Mouse (Mus musculus): ENCODE data around the gene H2-M10.2. TPM values are rescaled to one million over a fixed set of nuclear protein-coding genes. Genes with fewer than 3 reads are reported as not detected.
"Not testable (repeated sequence)": the region's sequence is repeated elsewhere in the genome, so short reads cannot be mapped to it uniquely, and the experiment has no call there.

H2-M10.2 gene
- total and polyA plus RNA-seq, 2 experiments from 2014 or later = not detected

DNA sequence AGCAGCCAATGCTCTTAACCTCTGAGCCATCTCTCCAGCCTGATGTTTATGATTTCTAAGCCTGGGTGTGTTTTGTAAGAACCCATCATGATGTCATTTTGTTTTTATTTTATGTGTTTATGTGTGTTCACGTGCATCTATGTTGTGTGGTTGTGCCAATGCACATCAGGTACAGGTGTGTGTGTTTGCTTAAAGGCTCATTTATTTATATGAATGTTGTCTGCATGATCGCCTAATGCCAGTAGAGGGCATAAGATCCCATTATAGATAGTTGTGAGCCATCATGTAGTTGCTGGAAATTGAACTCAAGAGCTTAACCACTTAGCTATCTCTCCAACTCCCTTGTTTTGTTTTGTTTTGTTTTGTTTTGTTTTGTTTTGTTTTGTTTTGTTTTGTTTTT, 40.5 kb downstream of the H2-M10.2 start:
- peaks cover 3% of the 10 kb centered on the region; the same call in 1 of the 2 replicates for H3K27me3 ChIP-seq (ENCODE audit: insufficient read depth, low read length)
- WGBS = 86% methylated on average over 2 of the region's 2 CpGs
- H3K4me1 ChIP-seq (ENCODE audit: insufficient read depth, low read length) = no peaks in the 10 kb centered on the region
- no peak for ATAC-seq (ENCODE audit: low FRiP score)
- peak; percentile 31 for TF ChIP-seq CTCF (IDR thresholded peaks at IDR 0.05)
- no peak overlapping the region for H3K4me3 ChIP-seq (ENCODE audit: low read depth, low read length)
- no peak overlapping the region for H3K9ac ChIP-seq (replicated peaks; ENCODE audit: low read length, poor library complexity, severe bottlenecking)
- no peak for DNase-seq (ENCODE audit: low spot score)
- no peaks in the 10 kb centered on the region for H3K36me3 ChIP-seq (ENCODE audit: insufficient read depth, low read length)
- no peaks in the 10 kb centered on the region for H3K9me3 ChIP-seq (ENCODE audit: low read length)
- H3K27ac ChIP-seq (ENCODE audit: low read depth, low read length) = no peak overlapping the region
- H3K4me2 ChIP-seq (ENCODE audit: low read depth, low read length, poor library complexity, severe bottlenecking) = no peak overlapping the region

DNA sequence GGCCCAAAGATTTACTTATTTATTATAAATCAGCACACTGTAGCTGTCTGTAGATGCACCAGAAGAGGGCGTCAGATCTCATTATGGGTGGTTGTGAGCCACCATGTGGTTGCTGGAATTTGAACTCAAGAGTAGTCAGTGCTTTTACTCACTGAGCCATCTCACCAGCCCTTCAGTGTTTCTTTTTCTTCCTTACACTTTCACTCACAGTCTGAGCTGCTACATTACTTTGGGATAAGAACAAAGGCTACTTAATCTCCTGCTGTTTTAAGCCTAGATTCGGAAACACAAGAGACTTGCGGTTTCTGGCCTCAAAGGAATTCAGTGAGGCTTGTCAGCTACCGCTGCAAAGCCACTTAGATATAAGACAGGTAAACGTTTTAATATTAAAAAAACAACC, 42.3 kb downstream of the H2-M10.2 start:
- ATAC-seq (ENCODE audit: low FRiP score) (no peak), DNase-seq (ENCODE audit: low spot score) (no peak)
- Histone ChIP-seq H3K4me2 (ENCODE audit: low read depth, low read length, poor library complexity, severe bottlenecking) (no peak overlapping the region), H3K4me1 (ENCODE audit: insufficient read depth, low read length) (no peaks in the 10 kb centered on the region), H3K9me3 (ENCODE audit: low read length) (no peaks in the 10 kb centered on the region), H3K4me3 (ENCODE audit: low read depth, low read length) (no peak overlapping the region), H3K36me3 (ENCODE audit: insufficient read depth, low read length) (no peaks in the 10 kb centered on the region), H3K27ac (ENCODE audit: low read depth, low read length) (no peak overlapping the region), H3K27me3 (ENCODE audit: insufficient read depth, low read length) (no peaks in the 10 kb centered on the region; the same call in 1 of the 2 replicates), H3K9ac (replicated peaks; ENCODE audit: low read length, poor library complexity, severe bottlenecking) (no peak overlapping the region)
- peak; percentile 14; the same call in 1 of the 2 replicates for TF ChIP-seq CTCF (IDR thresholded peaks at IDR 0.05)
- WGBS = 8% methylated on average over 5 of the region's 5 CpGs

DNA sequence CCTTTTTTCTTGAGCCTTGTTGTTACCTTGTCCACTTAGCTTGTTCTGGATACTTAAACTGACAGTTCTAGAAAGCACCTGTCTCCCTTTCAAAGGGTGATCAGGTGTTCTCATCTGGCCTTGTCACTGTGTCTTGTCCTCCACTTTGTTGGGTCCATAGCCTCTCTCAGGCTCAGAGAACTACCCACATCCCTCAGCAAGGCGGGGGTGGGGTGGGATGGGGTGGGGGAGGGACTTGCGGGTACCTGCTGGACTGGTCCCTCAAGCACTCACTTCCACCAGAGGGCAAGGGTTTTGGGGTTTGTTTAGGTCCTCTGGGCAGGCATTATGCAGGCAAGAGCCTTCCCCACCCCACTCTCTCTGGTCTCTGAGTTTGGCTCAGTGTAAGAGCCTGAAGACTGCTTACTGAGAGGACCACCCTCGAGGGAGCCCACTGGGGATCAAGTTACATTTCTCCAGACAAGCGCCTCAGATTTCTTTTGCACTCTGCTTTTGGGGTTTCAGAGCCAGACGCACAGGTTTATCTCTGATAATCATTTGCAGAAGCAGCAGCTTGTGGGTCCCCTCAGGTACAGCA, 45.6 kb downstream of the H2-M10.2 start:
- DNase-seq (ENCODE audit: low spot score) (no peak), ATAC-seq (ENCODE audit: low FRiP score) (no peak)
- H3K9me3 ChIP-seq (ENCODE audit: low read length) = no peaks in the 10 kb centered on the region
- TF ChIP-seq CTCF (IDR thresholded peaks at IDR 0.05) = no peak
- H3K4me2 ChIP-seq (ENCODE audit: low read depth, low read length, poor library complexity, severe bottlenecking) = no peak overlapping the region
- H3K4me1 ChIP-seq (ENCODE audit: insufficient read depth, low read length) = no peaks in the 10 kb centered on the region
- no peaks in the 10 kb centered on the region for H3K36me3 ChIP-seq (ENCODE audit: insufficient read depth, low read length)
- peaks cover 6% of the 10 kb centered on the region for H3K27me3 ChIP-seq (ENCODE audit: insufficient read depth, low read length)
- no peak overlapping the region for H3K27ac ChIP-seq (ENCODE audit: low read depth, low read length)
- WGBS = 21% methylated on average over 5 of the region's 5 CpGs
- H3K9ac ChIP-seq (replicated peaks; ENCODE audit: low read length, poor library complexity, severe bottlenecking) = no peak overlapping the region
- H3K4me3 ChIP-seq (ENCODE audit: low read depth, low read length) = no peak overlapping the region

DNA sequence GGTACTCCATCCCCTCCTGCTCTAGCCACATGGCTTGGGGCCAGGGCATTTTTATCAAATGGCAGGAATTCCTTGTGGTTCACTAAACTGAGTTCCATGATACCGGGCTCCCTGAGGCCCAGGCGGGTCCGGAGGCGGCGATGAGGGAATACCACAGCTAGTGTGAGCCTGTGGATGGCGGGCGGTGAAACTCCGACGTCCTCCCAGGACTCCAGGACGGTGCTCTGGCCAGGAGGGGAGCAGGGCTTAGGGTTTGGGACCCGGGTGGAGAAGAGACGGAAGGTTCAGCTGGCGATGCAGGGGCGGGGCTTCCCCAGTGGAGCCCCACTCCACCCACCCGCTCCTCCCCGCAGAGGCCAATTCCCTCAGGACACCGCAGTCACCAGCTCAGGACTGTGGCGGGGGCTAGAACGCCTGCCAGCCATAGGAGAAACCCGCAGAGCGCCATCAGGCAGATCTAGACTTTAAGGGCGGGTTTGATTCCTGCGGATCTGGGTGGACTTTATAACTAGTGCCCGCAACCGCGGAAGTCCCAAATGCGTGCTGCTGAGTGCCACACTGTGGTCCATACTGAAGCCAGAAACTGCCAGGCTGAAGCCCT, 48.9 kb downstream of the H2-M10.2 start:
- Histone ChIP-seq H3K27ac (ENCODE audit: low read depth, low read length) (no peak overlapping the region), H3K4me3 (ENCODE audit: low read depth, low read length) (peak overlapping the region; percentile 31), H3K36me3 (ENCODE audit: insufficient read depth, low read length) (no peaks in the 10 kb centered on the region), H3K9me3 (ENCODE audit: low read length) (no peaks in the 10 kb centered on the region), H3K9ac (replicated peaks; ENCODE audit: low read length, poor library complexity, severe bottlenecking) (peak overlapping the region; percentile 34; the same call in 1 of the 2 replicates), H3K4me2 (ENCODE audit: low read depth, low read length, poor library complexity, severe bottlenecking) (peak overlapping the region; percentile 58), H3K27me3 (ENCODE audit: insufficient read depth, low read length) (peaks cover 6% of the 10 kb centered on the region), H3K4me1 (ENCODE audit: insufficient read depth, low read length) (no peaks in the 10 kb centered on the region)
- ATAC-seq (ENCODE audit: low FRiP score) (no peak), DNase-seq (ENCODE audit: low spot score) (no peak)
- WGBS = 4% methylated on average over 27 of the region's 27 CpGs
- TF ChIP-seq CTCF (IDR thresholded peaks at IDR 0.05) = no peak

DNA sequence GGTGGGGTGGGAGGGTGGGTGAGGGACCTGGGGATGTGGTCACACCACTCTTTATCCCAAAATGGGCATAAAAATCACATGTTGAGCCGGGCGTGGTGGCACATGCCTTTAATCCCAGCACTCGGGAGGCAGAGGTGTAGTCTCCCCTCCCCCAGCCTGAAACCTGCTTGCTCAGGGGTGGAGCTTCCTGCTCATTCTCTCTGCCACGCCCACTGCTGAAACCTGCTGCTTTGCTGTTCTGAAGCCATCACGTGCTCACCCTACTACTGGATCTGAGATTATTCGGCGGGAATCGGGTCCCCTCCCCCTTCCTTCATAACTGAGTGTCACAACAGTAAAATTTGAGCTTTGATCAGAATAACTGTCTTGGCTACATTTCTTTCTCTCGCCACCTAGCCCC, 51.0 kb downstream of the H2-M10.2 start:
- not testable (repeated sequence) for H3K4me3 ChIP-seq (ENCODE audit: low read depth, low read length); H3K36me3 ChIP-seq (ENCODE audit: insufficient read depth, low read length); H3K9ac ChIP-seq (replicated peaks; ENCODE audit: low read length, poor library complexity, severe bottlenecking); H3K9me3 ChIP-seq (ENCODE audit: low read length); H3K27me3 ChIP-seq (ENCODE audit: insufficient read depth, low read length); ATAC-seq (ENCODE audit: low FRiP score); DNase-seq (ENCODE audit: low spot score); H3K4me1 ChIP-seq (ENCODE audit: insufficient read depth, low read length); H3K27ac ChIP-seq (ENCODE audit: low read depth, low read length); H3K4me2 ChIP-seq (ENCODE audit: low read depth, low read length, poor library complexity, severe bottlenecking)
- 26% methylated on average over 8 of the region's 9 CpGs for WGBS

Other genes with a start within 250 kb of the H2-M10.2 start
- 11.5 and 11.8 TPM in 2 replicates for gene H2-T22, start 243.7 kb downstream of the H2-M10.2 start, total RNA-seq (2014; rRNA removed)
- gene H2-T22, start 243.7 kb downstream of the H2-M10.2 start, polyA plus RNA-seq (2015; fragmentation: Nextera tagmentation; extraction: Ambion mirVana) = 7.1 and 8.3 TPM in 2 replicates
- gene Gm6034, start 243.5 kb downstream of the H2-M10.2 start, total RNA-seq (2014; rRNA removed) = 0.16 TPM in 1 of 2 replicates, not detected in the other
- gene Gm6034, start 243.5 kb downstream of the H2-M10.2 start, polyA plus RNA-seq (2015; fragmentation: Nextera tagmentation; extraction: Ambion mirVana) = not detected in 2 replicates
- 0.19 TPM in 1 of 2 replicates, not detected in the other for gene Gm11127, start 228.1 kb downstream of the H2-M10.2 start, total RNA-seq (2014; rRNA removed)
- gene Gm11127, start 228.1 kb downstream of the H2-M10.2 start, polyA plus RNA-seq (2015; fragmentation: Nextera tagmentation; extraction: Ambion mirVana) = 0.12 TPM in 1 of 2 replicates, not detected in the other
- gene Gm19684, start 164.8 kb downstream of the H2-M10.2 start, total RNA-seq (2014; rRNA removed) = not detected in 2 replicates
- gene Gm19684, start 164.8 kb downstream of the H2-M10.2 start, polyA plus RNA-seq (2015; fragmentation: Nextera tagmentation; extraction: Ambion mirVana) = not detected in 2 replicates
- gene Gm7030, start 157.1 kb downstream of the H2-M10.2 start, total RNA-seq (2014; rRNA removed) = not detected in 2 replicates
- gene Gm7030, start 157.1 kb downstream of the H2-M10.2 start, polyA plus RNA-seq (2015; fragmentation: Nextera tagmentation; extraction: Ambion mirVana) = not detected in 2 replicates
- not detected in 2 replicates for gene Gm8909, start 118.0 kb downstream of the H2-M10.2 start, total RNA-seq (2014; rRNA removed)
- gene Gm8909, start 118.0 kb downstream of the H2-M10.2 start, polyA plus RNA-seq (2015; fragmentation: Nextera tagmentation; extraction: Ambion mirVana) = not detected in 2 replicates
- not detected in 2 replicates for gene H2-T3, start 96.2 kb downstream of the H2-M10.2 start, total RNA-seq (2014; rRNA removed)
- gene H2-T3, start 96.2 kb downstream of the H2-M10.2 start, polyA plus RNA-seq (2015; fragmentation: Nextera tagmentation; extraction: Ambion mirVana) = not detected in 2 replicates
- 47.7 and 48.5 TPM in 2 replicates for gene Rpp21, start 28.4 kb downstream of the H2-M10.2 start, total RNA-seq (2014; rRNA removed)
- gene Rpp21, start 28.4 kb downstream of the H2-M10.2 start, polyA plus RNA-seq (2015; fragmentation: Nextera tagmentation; extraction: Ambion mirVana) = 169 and 187 TPM in 2 replicates
- 23.5 and 29.6 TPM in 2 replicates for gene Trim39, start 14.2 kb downstream of the H2-M10.2 start, total RNA-seq (2014; rRNA removed)
- 12.5 and 14.3 TPM in 2 replicates for gene Trim39, start 14.2 kb downstream of the H2-M10.2 start, polyA plus RNA-seq (2015; fragmentation: Nextera tagmentation; extraction: Ambion mirVana)
- not detected in 2 replicates for gene H2-M10.1, start 39.7 kb upstream of the H2-M10.2 start, total RNA-seq (2014; rRNA removed)
- gene H2-M10.1, start 39.7 kb upstream of the H2-M10.2 start, polyA plus RNA-seq (2015; fragmentation: Nextera tagmentation; extraction: Ambion mirVana) = not detected in 2 replicates
- not detected in 2 replicates for gene H2-M10.3, start 81.9 kb upstream of the H2-M10.2 start, total RNA-seq (2014; rRNA removed)
- gene H2-M10.3, start 81.9 kb upstream of the H2-M10.2 start, polyA plus RNA-seq (2015; fragmentation: Nextera tagmentation; extraction: Ambion mirVana) = not detected in 2 replicates
- not detected in 2 replicates for gene H2-M10.4, start 175.8 kb upstream of the H2-M10.2 start, total RNA-seq (2014; rRNA removed)
- gene H2-M10.4, start 175.8 kb upstream of the H2-M10.2 start, polyA plus RNA-seq (2015; fragmentation: Nextera tagmentation; extraction: Ambion mirVana) = not detected in 2 replicates